Mouse (Mus musculus) spleen, adult 2 months (tissue): ENCODE measurements at regions not wholly inside any gene's neighbourhood (a gene's known extent, or its start where the extent isn't known, plus 50 kb on each side); places are given as distances from the start of the nearest gene placed in this dataset.

ENCODE experiments used
- CTCF ChIP-seq: fragments of 200-500 bp; IDR thresholded peaks from 2 replicates; pipeline ENCODE4 v1.5.1; 2011; ENCODE audit warnings: mild to moderate bottlenecking, inconsistent platforms; ENCODE audit not compliant: insufficient read depth, insufficient read length, insufficient replicate concordance; ENCODE audit errors: extremely low read depth
- POLR2A ChIP-seq: fragments of 200-500 bp; IDR thresholded peaks from 2 replicates; pipeline ENCODE4 v1.6.1; 2011; ENCODE audit warnings: low read depth, low read length, inconsistent platforms

- TF ChIP-seq CTCF (no peak), POLR2A (no peak)
Observed at GRCm38 (mm10) chr10:56809006-56809405, 431.9 kb downstream of the Gja1 start.
